Mouse (Mus musculus) cerebellum, adult 2 months (tissue): ENCODE measurements at regions not wholly inside any gene's neighbourhood (a gene's known extent, or its start where the extent isn't known, plus 50 kb on each side); places are given as distances from the start of the nearest gene placed in this dataset.

Experiments
- DNase-seq, 2 experiments: peaks; one replicate each; pipeline ENCODE4 v3.0.0; 2021
- H3K27ac ChIP-seq: fragments of 200-500 bp; 2 replicates; pipeline ENCODE4 v1.5.1; 2012; ENCODE audit warnings: low read length, control low read depth, inconsistent platforms; ENCODE audit not compliant: insufficient read depth
- H3K27me3 ChIP-seq: fragments of 200-500 bp; 2 replicates; pipeline ENCODE4 v1.6.1; 2012; ENCODE audit warnings: inconsistent platforms, mild to moderate bottlenecking, low read length, moderate library complexity; ENCODE audit not compliant: control insufficient read depth, insufficient read depth
- H3K4me1 ChIP-seq: fragments of 200-500 bp; 2 replicates; pipeline ENCODE4 v1.6.1; 2011; ENCODE audit warnings: low read length; ENCODE audit not compliant: control insufficient read depth, insufficient read depth
- H3K4me3 ChIP-seq: fragments of 200-500 bp; replicated peaks from 2 replicates; pipeline ENCODE3; 2011; ENCODE audit warnings: mild to moderate bottlenecking, low read depth, low read length, control low read depth; ENCODE audit not compliant: insufficient read depth
- CTCF ChIP-seq: fragments of 200-500 bp; IDR thresholded peaks from 2 replicates; pipeline ENCODE4 v1.5.1; 2011; ENCODE audit warnings: low read depth, mild to moderate bottlenecking, control low read depth, low read length, moderate library complexity, borderline replicate concordance; ENCODE audit not compliant: insufficient read depth
- POLR2A ChIP-seq: fragments of 200-500 bp; IDR thresholded peaks from 2 replicates; pipeline ENCODE4 v1.6.1; 2011; ENCODE audit warnings: low read length, control low read depth, borderline replicate concordance; ENCODE audit not compliant: insufficient read depth
- WGBS: fragments of 180-500 bp; shearing (Covaris S2); methylation state at CpG from one replicate; pipeline ENCODE4 v1.1.7; 2018; 5-methylcytosine and 5-hydroxymethylcytosine counted together

DNA sequence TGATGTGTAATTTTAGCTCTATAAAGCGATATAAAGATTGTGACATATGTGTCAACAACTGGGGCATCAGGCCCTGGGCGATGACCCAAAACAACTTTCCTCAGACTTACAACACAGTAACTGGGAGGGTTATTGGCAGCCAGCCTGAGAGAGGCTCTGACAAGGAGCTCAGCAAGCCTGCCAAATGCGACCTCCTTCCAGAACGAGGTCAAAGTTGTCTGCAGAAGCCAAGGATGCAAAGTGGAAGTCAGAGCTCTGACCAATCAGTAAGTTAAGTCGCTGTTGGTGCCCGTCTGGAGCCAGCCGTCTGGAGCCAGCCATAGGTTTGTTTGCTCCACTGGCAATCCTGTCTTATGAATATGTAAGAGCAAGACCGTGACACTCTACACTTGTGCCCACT, 216.0 kb upstream of the Nfe2l3 start:
- H3K27me3 ChIP-seq = no peaks in the 10 kb centered on the region
- no peak overlapping the region for H3K4me3 ChIP-seq
- no peak overlapping the region for H3K27ac ChIP-seq
- TF ChIP-seq CTCF (no peak), POLR2A (no peak)
- no peaks in the 10 kb centered on the region for H3K4me1 ChIP-seq
- DNase-seq = peak; percentile 22 to 45
- WGBS = 9% methylated on average over 8 of the region's 8 CpGs

DNA sequence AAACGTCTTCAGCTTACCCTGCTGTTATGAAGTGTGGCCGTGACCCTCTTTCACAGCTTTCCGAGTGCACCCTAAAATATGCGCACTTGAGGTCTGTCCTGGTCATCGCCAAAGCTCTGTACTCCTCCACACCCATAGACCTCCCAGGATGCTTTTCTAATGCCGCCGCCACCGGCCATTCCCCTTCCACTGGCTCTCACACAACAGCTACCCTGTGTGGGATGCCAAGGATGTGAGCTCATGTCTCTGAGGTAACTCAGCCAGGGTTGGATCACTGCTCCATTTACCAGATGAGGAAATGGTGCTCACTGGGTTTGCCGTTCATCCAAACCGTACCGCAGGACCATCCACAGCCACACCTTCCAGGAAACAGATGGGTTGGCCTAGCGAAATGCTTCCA, 212.8 kb upstream of the Nfe2l3 start:
- Histone ChIP-seq H3K4me3 (no peak overlapping the region), H3K4me1 (no peaks in the 10 kb centered on the region), H3K27ac (no peak overlapping the region), H3K27me3 (no peaks in the 10 kb centered on the region)
- TF ChIP-seq CTCF (no peak), POLR2A (no peak)
- DNase-seq = no peak
- WGBS = 39% methylated on average over 12 of the region's 12 CpGs

DNA sequence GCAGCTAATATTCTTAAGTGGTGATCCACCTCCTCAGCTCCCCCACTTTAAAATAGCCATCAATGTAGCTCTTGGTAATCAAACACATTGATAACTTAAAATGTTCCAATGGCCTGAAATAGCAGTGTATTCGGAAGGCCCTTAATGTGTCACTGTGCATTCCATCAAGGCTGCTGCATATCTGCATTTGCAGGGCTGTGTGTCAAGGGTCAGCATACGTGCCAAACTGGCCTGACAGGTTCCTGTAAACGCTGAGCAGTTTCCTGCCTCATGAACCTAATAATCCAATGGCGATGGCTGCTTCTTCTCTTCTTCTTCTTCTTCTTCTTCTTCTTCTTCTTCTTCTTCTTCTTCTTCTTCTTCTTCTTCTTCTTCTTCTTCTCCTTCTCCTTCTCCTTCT, 211.7 kb upstream of the Nfe2l3 start:
- H3K27me3 ChIP-seq = no peaks in the 10 kb centered on the region
- 80% methylated on average over 4 of the region's 4 CpGs for WGBS
- H3K27ac ChIP-seq = no peak overlapping the region
- TF ChIP-seq POLR2A (no peak), CTCF (no peak)
- no peaks in the 10 kb centered on the region for H3K4me1 ChIP-seq
- no peak overlapping the region for H3K4me3 ChIP-seq
- DNase-seq = no peak

DNA sequence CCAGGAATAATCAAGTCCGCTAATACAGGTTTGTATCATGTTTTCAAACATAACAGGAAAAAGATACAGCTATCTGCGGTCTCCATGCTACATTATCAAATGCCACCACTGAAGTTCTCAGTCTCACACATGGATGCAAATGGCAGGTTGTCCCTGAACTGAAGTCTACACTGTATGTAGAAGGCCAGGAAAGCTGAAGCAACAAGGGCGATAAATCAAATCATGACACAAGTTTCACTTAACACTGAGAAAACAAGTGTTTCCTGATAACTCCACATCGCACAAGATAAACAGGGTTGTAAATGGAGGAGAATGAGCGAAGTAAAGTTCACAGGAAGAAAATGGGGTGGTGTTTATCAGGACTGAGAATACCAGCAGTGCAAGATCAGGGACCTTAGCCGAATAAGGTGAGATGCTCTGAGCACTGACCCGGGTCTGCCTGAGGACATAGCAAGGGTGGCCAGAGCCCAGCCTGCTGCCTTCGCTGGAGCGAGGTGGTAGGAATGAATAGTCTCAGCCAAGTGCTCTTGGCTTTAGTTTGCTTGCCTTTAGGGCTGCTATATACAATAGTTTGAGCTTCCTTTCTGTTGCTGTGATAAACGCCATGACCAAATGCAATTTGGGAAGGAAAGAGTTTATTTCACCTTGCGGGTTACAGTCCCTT, 196.3 kb upstream of the Nfe2l3 start:
- no peak for DNase-seq
- Histone ChIP-seq H3K4me1 (no peaks in the 10 kb centered on the region), H3K4me3 (no peak overlapping the region), H3K27me3 (no peaks in the 10 kb centered on the region), H3K27ac (no peak overlapping the region)
- TF ChIP-seq POLR2A (no peak), CTCF (no peak)
- WGBS = 95% methylated on average over 11 of the region's 11 CpGs

DNA sequence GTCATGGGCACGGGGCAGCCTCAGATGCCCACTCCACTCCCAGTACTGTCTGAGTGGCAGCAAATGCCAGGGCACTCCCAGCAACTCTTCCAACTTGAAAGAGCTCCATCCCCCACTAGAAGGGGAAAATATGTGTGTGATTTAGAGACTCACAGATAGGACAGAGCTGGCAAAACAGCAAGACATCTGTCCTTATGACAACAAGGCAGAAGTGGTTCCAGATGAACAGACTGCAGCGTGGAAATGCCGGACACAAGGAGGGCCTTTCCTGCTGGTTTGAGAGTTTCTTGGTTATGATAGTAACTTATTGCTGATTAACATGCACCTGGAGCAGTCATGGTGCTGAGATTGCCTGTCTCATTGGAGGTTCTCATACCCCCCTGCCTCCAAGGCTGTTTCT, 192.4 kb upstream of the Nfe2l3 start:
- WGBS = 69% methylated on average over 3 of the region's 3 CpGs
- H3K4me3 ChIP-seq = no peak overlapping the region

DNA sequence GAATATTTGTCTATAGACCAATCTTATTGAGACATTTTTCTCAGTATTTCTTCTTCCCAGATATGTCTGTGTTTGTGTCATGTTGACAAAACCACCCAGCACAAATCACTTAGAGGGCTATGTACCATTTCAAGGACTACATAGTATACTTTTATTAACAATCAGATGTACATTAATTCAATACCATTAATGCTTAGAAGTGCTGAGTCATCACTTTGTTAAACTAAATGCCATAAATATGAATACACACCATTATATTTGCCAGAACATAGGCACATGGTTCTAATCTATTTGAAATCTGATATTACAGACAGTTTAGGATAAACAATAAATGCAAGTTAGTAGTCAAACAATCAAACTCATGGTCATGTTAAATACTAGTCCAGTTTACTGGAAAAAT, 182.2 kb upstream of the Nfe2l3 start:
- TF ChIP-seq CTCF = no peak
- Histone ChIP-seq H3K4me1 (no peaks in the 10 kb centered on the region; the same call in 1 of the 2 replicates), H3K27ac (no peak overlapping the region), H3K27me3 (no peaks in the 10 kb centered on the region), H3K4me3 (no peak overlapping the region)
- DNase-seq = no peak

More for the DNA sequence above, 192.4 kb upstream of the Nfe2l3 start:
- TF ChIP-seq POLR2A (no peak), CTCF (no peak)
- Histone ChIP-seq H3K27ac (no peak overlapping the region), H3K4me1 (no peaks in the 10 kb centered on the region), H3K27me3 (no peaks in the 10 kb centered on the region)
- DNase-seq = no peak

DNA sequence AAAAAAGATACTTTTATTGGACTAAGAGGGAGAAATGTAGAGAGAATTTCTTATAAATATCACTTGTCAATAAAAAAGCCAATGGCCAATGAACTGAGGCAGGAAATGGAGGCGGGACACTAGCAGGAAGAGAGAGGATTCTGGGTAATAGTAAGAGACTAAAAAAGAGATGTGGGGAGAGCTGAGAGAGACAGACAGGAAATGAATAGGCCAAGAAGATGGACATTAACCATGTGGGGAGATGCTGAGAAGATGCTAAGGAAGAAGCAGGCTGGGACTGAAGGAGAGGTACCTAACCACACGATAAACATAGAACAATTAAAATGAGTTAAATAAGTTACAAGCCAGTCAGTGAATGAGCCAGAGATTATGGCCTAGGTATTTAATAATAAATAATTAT, 181.0 kb upstream of the Nfe2l3 start:
- Histone ChIP-seq H3K4me3 (no peak overlapping the region), H3K27ac (no peak overlapping the region), H3K4me1 (no peaks in the 10 kb centered on the region; the same call in 1 of the 2 replicates), H3K27me3 (no peaks in the 10 kb centered on the region)
- no peak for DNase-seq
- TF ChIP-seq CTCF = no peak
- no peak for TF ChIP-seq POLR2A
- whole genome bisulfite sequencing = 95% methylated on average over 2 of the region's 2 CpGs

DNA sequence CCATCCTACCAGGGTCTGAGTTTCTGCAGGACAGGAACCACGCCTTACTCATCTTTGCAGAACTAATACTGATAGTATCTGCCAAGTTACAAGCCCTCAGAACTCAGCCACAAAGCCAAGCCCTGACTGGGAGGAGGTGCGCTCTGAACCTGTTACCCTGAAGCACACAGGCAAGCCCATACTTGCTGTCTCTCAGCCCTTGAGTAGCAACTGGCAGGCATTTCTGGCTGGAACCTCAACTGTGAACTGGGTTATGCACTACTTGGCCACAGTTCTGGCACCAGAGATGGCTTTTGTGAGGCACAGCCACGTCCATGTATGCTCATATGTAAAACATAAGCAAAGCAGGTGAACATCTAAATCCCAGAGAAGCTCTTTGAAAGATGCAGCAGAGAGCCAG, 179.7 kb upstream of the Nfe2l3 start:
- Histone ChIP-seq H3K27ac (no peak overlapping the region), H3K4me3 (no peak overlapping the region), H3K27me3 (no peaks in the 10 kb centered on the region), H3K4me1 (no peaks in the 10 kb centered on the region; the same call in 1 of the 2 replicates)
- no peak for TF ChIP-seq CTCF
- no peak for TF ChIP-seq POLR2A
- no peak for DNase-seq
- 50% methylated on average over 3 of the region's 3 CpGs for WGBS
